Mouse (Mus musculus): ENCODE measurements around the gene Ngb. TPM values are rescaled to one million over a fixed set of nuclear protein-coding genes. Genes with fewer than 3 reads are reported as not detected.

Gene Ngb
- polyA plus RNA-seq, 1 experiment from 2014 or later, result 0.49 TPM

GRCm38 (mm10) chr12:87107357-87107977 lies 5.1 kb upstream of the Ngb start:
- Histone ChIP-seq H3K9ac (ENCODE audit: low read length) (no peak overlapping the region), H3K9me3 (ENCODE audit: control insufficient read depth, low read length) (no peaks in the 10 kb centered on the region), H3K4me3 (ENCODE audit: low read depth, low read length) (no peak overlapping the region), H3K4me1 (replicated peaks; ENCODE audit: control insufficient read depth, insufficient read depth, low read length) (no peaks in the 10 kb centered on the region; the same call in 1 of the 2 replicates), H3K36me3 (ENCODE audit: control insufficient read depth, insufficient read depth, low read length) (no peaks in the 10 kb centered on the region), H3K27me3 (ENCODE audit: control insufficient read depth, insufficient read depth, low read length) (peaks cover 4% of the 10 kb centered on the region; the same call in 1 of the 2 replicates), H3K27ac (ENCODE audit: low read depth, low read length) (no peak overlapping the region), H3K4me2 (ENCODE audit: low read depth, low read length, severe bottlenecking) (no peak overlapping the region)
- DNase-seq (ENCODE audit: low spot score) (no peak), ATAC-seq (replicated peaks; ENCODE audit: low FRiP score) (no peak)
- 19% methylated on average over 3 of the region's 3 CpGs for WGBS

- DNase-seq (ENCODE audit: low spot score) (no peak), ATAC-seq (replicated peaks; ENCODE audit: low FRiP score) (no peak)
- WGBS, result 86% methylated on average over 4 of the region's 4 CpGs
- Histone ChIP-seq H3K27ac (ENCODE audit: low read depth, low read length) (no peak overlapping the region), H3K27me3 (ENCODE audit: control insufficient read depth, insufficient read depth, low read length) (peaks cover 17% of the 10 kb centered on the region), H3K36me3 (ENCODE audit: control insufficient read depth, insufficient read depth, low read length) (no peaks in the 10 kb centered on the region), H3K4me1 (replicated peaks; ENCODE audit: control insufficient read depth, insufficient read depth, low read length) (peaks cover 8% of the 10 kb centered on the region; the same call in 1 of the 2 replicates), H3K4me3 (ENCODE audit: low read depth, low read length) (no peak overlapping the region), H3K9ac (ENCODE audit: low read length) (no peak overlapping the region), H3K9me3 (ENCODE audit: control insufficient read depth, low read length) (no peaks in the 10 kb centered on the region), H3K4me2 (ENCODE audit: low read depth, low read length, severe bottlenecking) (no peak overlapping the region)
These were observed 2.5 kb upstream of the Ngb start for GRCm38 (mm10) chr12:87104796-87105195.

- Histone ChIP-seq H3K4me3 (ENCODE audit: low read depth, low read length) (no peak overlapping the region), H3K27ac (ENCODE audit: low read depth, low read length) (no peak overlapping the region), H3K4me2 (ENCODE audit: low read depth, low read length, severe bottlenecking) (no peak overlapping the region), H3K9ac (ENCODE audit: low read length) (no peak overlapping the region), H3K27me3 (ENCODE audit: control insufficient read depth, insufficient read depth, low read length) (peaks cover 17% of the 10 kb centered on the region), H3K9me3 (ENCODE audit: control insufficient read depth, low read length) (no peaks in the 10 kb centered on the region), H3K4me1 (replicated peaks; ENCODE audit: control insufficient read depth, insufficient read depth, low read length) (peaks cover 8% of the 10 kb centered on the region; the same call in 1 of the 2 replicates), H3K36me3 (ENCODE audit: control insufficient read depth, insufficient read depth, low read length) (no peaks in the 10 kb centered on the region)
- ATAC-seq (replicated peaks; ENCODE audit: low FRiP score) (no peak), DNase-seq (ENCODE audit: low spot score) (no peak)
- WGBS, result 91% methylated on average over 4 of the region's 4 CpGs
These were observed 1.1 kb upstream of the Ngb start for GRCm38 (mm10) chr12:87103471-87103870.

GRCm38 (mm10) chr12:87100331-87100730 lies 2.0 kb downstream of the Ngb start:
- ATAC-seq (replicated peaks; ENCODE audit: low FRiP score), result no peak
- Histone ChIP-seq H3K4me3 (ENCODE audit: low read depth, low read length) (no peak overlapping the region), H3K9me3 (ENCODE audit: control insufficient read depth, low read length) (no peaks in the 10 kb centered on the region), H3K36me3 (ENCODE audit: control insufficient read depth, insufficient read depth, low read length) (no peaks in the 10 kb centered on the region), H3K27ac (ENCODE audit: low read depth, low read length) (no peak overlapping the region), H3K4me2 (ENCODE audit: low read depth, low read length, severe bottlenecking) (no peak overlapping the region), H3K27me3 (ENCODE audit: control insufficient read depth, insufficient read depth, low read length) (peaks cover 17% of the 10 kb centered on the region), H3K9ac (ENCODE audit: low read length) (no peak overlapping the region), H3K4me1 (replicated peaks; ENCODE audit: control insufficient read depth, insufficient read depth, low read length) (peaks cover 8% of the 10 kb centered on the region; the same call in 1 of the 2 replicates)
- no peak for DNase-seq (ENCODE audit: low spot score)
- WGBS, result 70% methylated on average over 4 of the region's 4 CpGs

- no peaks in the 10 kb centered on the region for H3K27me3 ChIP-seq (ENCODE audit: control insufficient read depth, insufficient read depth, low read length)
These were observed 8.7 kb downstream of the Ngb start for GRCm38 (mm10) chr12:87093671-87094070.

GRCm38 (mm10) chr12:87093249-87093648 lies 9.1 kb downstream of the Ngb start:
- DNase-seq (ENCODE audit: low spot score) (no peak), ATAC-seq (replicated peaks; ENCODE audit: low FRiP score) (no peak)
- Histone ChIP-seq H3K36me3 (ENCODE audit: control insufficient read depth, insufficient read depth, low read length) (no peaks in the 10 kb centered on the region), H3K4me1 (replicated peaks; ENCODE audit: control insufficient read depth, insufficient read depth, low read length) (no peaks in the 10 kb centered on the region), H3K4me2 (ENCODE audit: low read depth, low read length, severe bottlenecking) (no peak overlapping the region), H3K27me3 (ENCODE audit: control insufficient read depth, insufficient read depth, low read length) (no peaks in the 10 kb centered on the region), H3K9me3 (ENCODE audit: control insufficient read depth, low read length) (no peaks in the 10 kb centered on the region), H3K4me3 (ENCODE audit: low read depth, low read length) (no peak overlapping the region), H3K9ac (ENCODE audit: low read length) (no peak overlapping the region), H3K27ac (ENCODE audit: low read depth, low read length) (no peak overlapping the region)
- whole genome bisulfite sequencing, result 73% methylated on average over 4 of the region's 4 CpGs

More at GRCm38 (mm10) chr12:87093671-87094070, 8.7 kb downstream of the Ngb start:
- 86% methylated on average over 6 of the region's 6 CpGs for WGBS
- Histone ChIP-seq H3K36me3 (ENCODE audit: control insufficient read depth, insufficient read depth, low read length) (no peaks in the 10 kb centered on the region), H3K9ac (ENCODE audit: low read length) (no peak overlapping the region), H3K4me1 (replicated peaks; ENCODE audit: control insufficient read depth, insufficient read depth, low read length) (no peaks in the 10 kb centered on the region), H3K27ac (ENCODE audit: low read depth, low read length) (no peak overlapping the region), H3K4me3 (ENCODE audit: low read depth, low read length) (no peak overlapping the region), H3K9me3 (ENCODE audit: control insufficient read depth, low read length) (no peaks in the 10 kb centered on the region), H3K4me2 (ENCODE audit: low read depth, low read length, severe bottlenecking) (no peak overlapping the region)
- ATAC-seq (replicated peaks; ENCODE audit: low FRiP score) (no peak), DNase-seq (ENCODE audit: low spot score) (no peak)

- DNase-seq (ENCODE audit: low spot score), result no peak
- no peaks in the 10 kb centered on the region for H3K9me3 ChIP-seq (ENCODE audit: control insufficient read depth, low read length)
- WGBS, result 95% methylated on average over 2 of the region's 2 CpGs
These were observed 10.4 kb downstream of the Ngb start for GRCm38 (mm10) chr12:87091916-87092315.

GRCm38 (mm10) chr12:87089701-87090100 lies 12.6 kb downstream of the Ngb start:
- 62% methylated on average over 2 of the region's 2 CpGs for WGBS
- no peak overlapping the region for H3K4me2 ChIP-seq (ENCODE audit: low read depth, low read length, severe bottlenecking)
- no peaks in the 10 kb centered on the region for H3K9me3 ChIP-seq (ENCODE audit: control insufficient read depth, low read length)
- no peaks in the 10 kb centered on the region for H3K27me3 ChIP-seq (ENCODE audit: control insufficient read depth, insufficient read depth, low read length)
- H3K27ac ChIP-seq (ENCODE audit: low read depth, low read length), result no peak overlapping the region
- no peaks in the 10 kb centered on the region for H3K36me3 ChIP-seq (ENCODE audit: control insufficient read depth, insufficient read depth, low read length)
- ATAC-seq (replicated peaks; ENCODE audit: low FRiP score) (no peak), DNase-seq (ENCODE audit: low spot score) (no peak)
- no peaks in the 10 kb centered on the region for H3K4me1 ChIP-seq (replicated peaks; ENCODE audit: control insufficient read depth, insufficient read depth, low read length)
- H3K4me3 ChIP-seq (ENCODE audit: low read depth, low read length), result no peak overlapping the region
- H3K9ac ChIP-seq (ENCODE audit: low read length), result no peak overlapping the region

More at GRCm38 (mm10) chr12:87091916-87092315, 10.4 kb downstream of the Ngb start:
- no peaks in the 10 kb centered on the region for H3K36me3 ChIP-seq (ENCODE audit: control insufficient read depth, insufficient read depth, low read length)
- H3K27ac ChIP-seq (ENCODE audit: low read depth, low read length), result no peak overlapping the region
- no peak for ATAC-seq (replicated peaks; ENCODE audit: low FRiP score)
- H3K27me3 ChIP-seq (ENCODE audit: control insufficient read depth, insufficient read depth, low read length), result no peaks in the 10 kb centered on the region
- H3K4me1 ChIP-seq (replicated peaks; ENCODE audit: control insufficient read depth, insufficient read depth, low read length), result no peaks in the 10 kb centered on the region
- no peak overlapping the region for H3K4me2 ChIP-seq (ENCODE audit: low read depth, low read length, severe bottlenecking)
- H3K4me3 ChIP-seq (ENCODE audit: low read depth, low read length), result no peak overlapping the region
- H3K9ac ChIP-seq (ENCODE audit: low read length), result no peak overlapping the region

GRCm38 (mm10) chr12:87089255-87089654 lies 13.1 kb downstream of the Ngb start:
- Histone ChIP-seq H3K4me3 (ENCODE audit: low read depth, low read length) (no peak overlapping the region), H3K27me3 (ENCODE audit: control insufficient read depth, insufficient read depth, low read length) (no peaks in the 10 kb centered on the region), H3K4me2 (ENCODE audit: low read depth, low read length, severe bottlenecking) (no peak overlapping the region), H3K4me1 (replicated peaks; ENCODE audit: control insufficient read depth, insufficient read depth, low read length) (no peaks in the 10 kb centered on the region), H3K9me3 (ENCODE audit: control insufficient read depth, low read length) (no peaks in the 10 kb centered on the region), H3K27ac (ENCODE audit: low read depth, low read length) (no peak overlapping the region), H3K9ac (ENCODE audit: low read length) (no peak overlapping the region), H3K36me3 (ENCODE audit: control insufficient read depth, insufficient read depth, low read length) (no peaks in the 10 kb centered on the region)
- no peak for DNase-seq (ENCODE audit: low spot score)
- ATAC-seq (replicated peaks; ENCODE audit: low FRiP score), result no peak
- 72% methylated on average over 4 of the region's 4 CpGs for WGBS
